Mouse (Mus musculus): ENCODE results near the gene Cnih2.

- no peak for TF ChIP-seq CTCF (IDR thresholded peaks at IDR 0.05; ENCODE audit: control insufficient read depth, insufficient read depth, insufficient read length)
- no peak for TF ChIP-seq USF1 (IDR thresholded peaks at IDR 0.05; ENCODE audit: low read depth)
- no peak for TF ChIP-seq MAX (IDR thresholded peaks at IDR 0.05)
These were observed 2.3 kb downstream of the Cnih2 start for GRCm38 (mm10) chr19:5095887-5096474.
